Mouse (Mus musculus): ENCODE results near the gene Vps9d1.
"Not testable (repeated sequence)": the region's sequence is repeated elsewhere in the genome, so short reads cannot be mapped to it uniquely, and the experiment has no call there.

Gene Vps9d1

DNA sequence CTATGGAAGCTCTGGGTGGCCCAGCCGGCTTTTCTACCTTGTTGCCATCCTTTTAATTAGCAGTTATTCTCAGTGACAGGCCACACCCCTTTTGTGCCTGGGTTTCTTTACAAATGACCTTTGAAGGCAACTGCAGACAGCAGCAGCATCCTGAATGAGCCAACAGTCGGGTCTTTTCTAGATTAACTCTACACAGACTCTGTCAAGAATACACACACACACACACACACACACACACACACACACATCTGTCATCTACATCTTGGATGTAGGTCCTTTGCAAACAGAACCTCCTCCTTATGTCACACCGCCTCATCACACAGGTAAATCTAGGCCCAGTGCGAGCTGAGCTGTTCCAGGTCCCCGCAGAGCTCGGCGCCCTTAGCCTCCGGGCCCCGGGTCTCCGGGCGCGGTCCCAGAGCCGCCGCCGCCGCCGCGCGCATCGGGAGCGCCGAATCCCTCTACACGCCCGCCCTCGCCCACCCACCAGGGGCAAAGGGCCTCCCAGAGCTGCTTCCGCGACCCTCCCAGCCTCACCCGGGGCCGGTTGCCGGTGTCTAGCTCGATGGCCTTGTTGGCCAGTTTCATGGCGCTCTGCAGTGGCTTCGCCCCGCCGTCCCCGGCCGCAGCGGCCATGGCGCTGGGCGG, 573 bp downstream of the Vps9d1 start:
- DNase-seq (ENCODE audit: low spot score) = peak; percentile 81

- no peak for DNase-seq (ENCODE audit: low spot score)
Measured at GRCm38 (mm10) chr8:123252925-123253324, 1.2 kb downstream of the Vps9d1 start.

DNA sequence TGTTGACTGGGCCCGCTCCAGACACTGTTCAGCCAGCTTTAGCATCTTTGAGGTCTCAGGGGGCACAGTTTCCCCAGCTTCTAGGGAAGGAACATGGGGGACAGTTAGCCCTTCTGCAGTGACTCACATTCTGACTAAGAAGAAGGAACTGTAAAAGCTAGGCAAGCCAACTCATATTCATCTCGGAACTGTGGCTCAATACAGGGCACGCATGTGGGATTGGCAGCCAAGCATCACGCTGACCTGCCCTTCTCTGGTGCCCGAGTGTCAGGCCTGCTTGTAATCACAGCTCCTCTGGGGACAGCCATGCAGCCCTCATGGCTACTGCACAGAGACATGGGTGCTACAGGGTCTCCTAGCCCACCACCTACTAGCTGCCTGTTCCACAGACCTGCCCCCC, 3.2 kb downstream of the Vps9d1 start:
- DNase-seq (ENCODE audit: low spot score) = no peak

DNA sequence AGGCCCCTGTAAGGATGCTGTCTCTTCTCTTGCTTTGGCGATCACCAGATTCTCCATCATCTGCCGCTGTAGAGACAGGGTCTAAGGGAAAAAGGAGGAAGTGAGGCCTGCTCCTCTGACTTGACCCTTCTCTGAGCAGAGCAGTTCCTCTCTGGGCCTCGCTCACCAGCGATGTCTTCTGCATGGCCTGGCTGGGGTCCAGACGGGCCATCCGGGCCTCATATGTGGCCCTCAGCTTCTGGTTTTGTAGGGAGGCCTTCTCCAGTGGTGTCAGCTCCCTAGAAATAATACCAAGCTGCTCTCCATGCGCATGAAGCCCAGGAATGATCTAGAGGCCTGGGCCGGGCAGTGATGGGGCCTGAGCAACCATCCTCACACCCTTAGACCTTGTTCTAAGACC, 5.6 kb downstream of the Vps9d1 start:
- no peak for DNase-seq (ENCODE audit: low spot score)

- no peak for DNase-seq (ENCODE audit: low spot score)
Measured at GRCm38 (mm10) chr8:123247748-123248147, 6.4 kb downstream of the Vps9d1 start.

DNA sequence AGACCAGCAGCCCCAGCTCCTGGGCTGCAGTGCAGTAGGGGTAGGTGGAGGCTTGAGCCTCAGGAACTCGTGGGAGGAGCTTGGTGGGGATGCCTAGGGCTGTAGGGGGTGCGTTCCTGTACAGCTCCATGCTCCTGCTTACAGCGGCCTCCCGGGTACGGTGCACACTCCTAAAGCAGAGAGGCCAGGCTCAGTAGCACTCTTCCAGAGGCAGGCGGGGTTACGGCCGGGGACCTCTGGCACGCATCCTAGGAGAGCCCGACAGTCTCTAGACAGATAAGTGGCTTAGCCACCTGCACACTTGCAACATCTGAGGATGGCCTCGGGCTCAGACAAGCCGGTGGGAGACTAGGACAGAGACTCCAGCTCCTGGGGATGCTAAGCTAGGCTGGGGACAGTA, 8.6 kb downstream of the Vps9d1 start:
- DNase-seq (ENCODE audit: low spot score) = no peak

DNA sequence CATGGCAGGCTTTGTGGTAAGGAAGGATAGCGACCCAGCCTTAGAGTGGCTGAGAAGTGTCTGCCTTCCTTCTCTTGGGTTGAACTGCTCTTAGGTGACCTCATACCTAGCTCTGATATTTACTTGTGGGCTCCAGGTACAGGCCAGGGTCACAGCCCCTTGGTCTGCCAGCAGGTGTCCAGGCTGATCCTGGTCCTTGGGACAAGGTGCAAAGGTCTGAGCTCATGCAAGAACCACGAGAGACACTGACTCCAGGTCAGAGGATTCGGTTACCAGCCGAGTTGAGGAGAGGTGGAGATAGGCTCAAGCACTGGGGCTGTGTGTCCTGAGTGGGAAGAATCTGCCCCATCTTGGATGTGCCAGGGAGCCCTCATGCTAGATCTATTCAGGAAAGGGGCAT, 9.8 kb downstream of the Vps9d1 start:
- no peak for DNase-seq (ENCODE audit: low spot score)

GRCm38 (mm10) chr8:123243053-123243452, 11.1 kb downstream of the Vps9d1 start:
- no peak for DNase-seq (ENCODE audit: low spot score)

DNA sequence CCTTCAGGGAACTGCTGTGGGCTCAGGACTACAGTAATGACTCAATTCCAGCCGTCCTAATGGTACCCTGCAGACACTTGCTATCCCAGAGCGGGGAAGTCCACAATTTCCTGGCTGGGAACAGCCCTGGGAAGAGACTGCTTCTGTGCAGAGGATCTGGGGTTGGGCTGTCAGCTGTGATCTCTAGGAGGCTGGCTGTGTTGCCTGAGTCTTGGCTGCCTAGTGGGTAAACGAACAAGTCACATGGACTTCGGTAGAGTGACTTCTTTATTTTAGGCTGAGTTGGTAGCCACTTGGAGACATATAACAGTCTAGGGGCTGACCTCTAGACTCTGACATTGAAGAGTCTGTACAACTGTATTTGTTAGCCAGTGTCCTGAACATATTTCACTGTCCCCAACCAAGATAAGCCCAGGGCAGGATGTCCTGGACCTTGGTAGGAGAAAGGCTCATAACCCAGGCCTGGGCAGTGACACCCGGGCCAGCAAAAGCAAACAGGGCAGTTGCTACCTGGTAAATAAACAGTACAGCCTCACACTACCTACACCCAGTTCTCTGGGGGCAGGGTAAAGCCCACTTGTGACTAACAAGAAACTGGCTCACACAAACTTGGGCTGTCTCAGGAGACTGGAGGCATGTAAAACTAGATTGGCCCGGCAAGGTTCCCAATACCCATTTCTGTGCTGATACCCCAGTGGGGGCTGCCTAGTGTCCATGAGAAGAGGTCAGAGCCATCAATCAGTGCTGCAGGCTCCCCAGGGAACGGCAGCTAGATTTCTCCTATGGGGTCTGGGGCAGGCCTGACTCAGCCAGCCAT, 11.8 kb downstream of the Vps9d1 start:
- no peak for DNase-seq (ENCODE audit: low spot score)

DNA sequence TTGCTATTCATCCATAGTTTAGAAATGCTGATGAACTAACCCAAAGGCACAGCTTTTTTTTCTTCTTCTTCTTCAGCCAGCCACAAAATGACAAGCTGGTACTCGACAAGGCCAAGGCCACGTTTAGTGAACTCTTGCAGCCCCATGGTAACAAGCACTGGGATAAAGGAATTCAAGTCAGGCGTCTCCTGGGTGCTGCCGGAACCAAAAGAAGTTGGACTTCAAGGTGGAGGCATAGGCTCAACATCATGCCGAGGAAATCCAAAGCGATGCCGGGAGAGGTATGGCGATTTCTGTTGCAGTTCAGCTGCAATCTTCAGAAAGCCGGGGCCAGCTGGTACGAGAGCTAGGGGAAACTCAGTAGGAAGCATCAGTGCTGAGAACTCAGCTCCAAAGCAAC, 14.8 kb downstream of the Vps9d1 start:
- no peak for DNase-seq (ENCODE audit: low spot score)

GRCm38 (mm10) chr8:123235520-123236497, 18.3 kb downstream of the Vps9d1 start, which contains the start of gene Spata2l:
TSS of gene Spata2l (minus strand) at chr8:123236233.
- peak; percentile 80 for DNase-seq (ENCODE audit: low spot score)

DNA sequence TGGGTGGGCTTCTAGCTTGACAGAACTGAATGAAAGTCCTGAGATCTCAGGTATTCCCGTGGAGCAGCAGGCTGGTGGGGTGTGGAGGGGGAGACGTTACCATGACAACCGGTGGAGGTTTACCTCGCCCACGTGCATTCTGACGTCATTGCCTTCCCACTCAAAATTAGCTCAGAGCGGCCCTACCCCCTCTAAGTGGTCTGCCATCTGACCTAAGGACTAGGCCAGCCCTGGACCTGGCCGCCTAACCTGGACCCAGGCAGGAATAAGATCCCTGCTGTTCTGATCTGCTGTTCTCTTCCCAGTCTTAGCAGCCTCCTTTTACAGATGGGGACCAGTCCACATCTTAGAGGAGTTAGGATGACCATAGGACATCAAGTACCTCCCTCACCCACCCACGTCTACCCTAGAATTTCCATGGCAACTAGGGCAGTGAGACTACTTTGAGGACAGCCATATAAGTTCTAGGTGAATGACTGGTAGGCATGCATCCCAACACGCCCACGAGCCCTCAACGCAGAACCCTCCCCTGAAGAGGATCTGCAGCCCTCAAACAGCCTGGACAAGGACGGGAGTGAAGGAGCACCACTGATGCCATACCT, 19.1 kb downstream of the Vps9d1 start:
- no peak for DNase-seq (ENCODE audit: low spot score)

DNA sequence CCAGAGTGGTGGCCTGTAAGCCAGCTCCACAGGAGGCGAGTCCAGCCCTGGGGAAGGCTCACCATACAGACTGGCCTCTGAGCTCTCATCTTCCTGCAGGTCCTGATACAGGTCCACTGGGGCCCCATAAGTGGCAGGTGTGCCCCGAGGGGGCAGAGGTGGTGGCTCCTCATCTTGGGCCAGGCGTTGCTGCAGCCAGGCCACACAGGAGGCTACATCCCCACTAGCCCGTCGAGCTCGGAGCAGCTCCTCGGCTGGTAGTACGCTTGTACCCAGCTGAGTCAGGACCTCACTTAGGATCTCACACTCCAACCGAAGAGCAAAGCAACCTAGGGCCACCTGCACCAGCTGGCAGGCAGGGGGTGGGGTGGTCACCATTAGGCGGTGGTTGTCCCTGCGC, 20.4 kb downstream of the Vps9d1 start:
- no peak for DNase-seq (ENCODE audit: low spot score)

DNA sequence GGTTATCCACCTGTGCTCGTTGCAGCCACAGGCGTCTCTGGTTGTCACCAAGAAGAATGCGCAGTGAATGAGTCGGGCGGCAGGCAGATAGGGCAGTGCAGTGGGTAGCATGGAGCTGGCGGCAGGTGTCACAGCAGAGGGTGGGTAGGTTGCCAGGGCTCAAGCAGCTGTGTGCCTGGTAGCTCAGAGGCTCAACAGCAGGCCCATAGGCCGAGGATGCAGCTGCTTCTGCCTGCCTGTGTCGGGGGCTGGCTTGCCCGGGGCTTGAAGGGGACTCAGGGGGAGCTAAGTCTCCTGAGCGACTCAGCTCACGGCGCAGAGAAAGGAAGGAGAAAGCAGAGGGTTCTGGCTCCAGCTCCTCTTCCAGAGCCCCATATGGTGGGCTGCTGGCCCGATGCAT, 20.8 kb downstream of the Vps9d1 start:
- no peak for DNase-seq (ENCODE audit: low spot score)

DNA sequence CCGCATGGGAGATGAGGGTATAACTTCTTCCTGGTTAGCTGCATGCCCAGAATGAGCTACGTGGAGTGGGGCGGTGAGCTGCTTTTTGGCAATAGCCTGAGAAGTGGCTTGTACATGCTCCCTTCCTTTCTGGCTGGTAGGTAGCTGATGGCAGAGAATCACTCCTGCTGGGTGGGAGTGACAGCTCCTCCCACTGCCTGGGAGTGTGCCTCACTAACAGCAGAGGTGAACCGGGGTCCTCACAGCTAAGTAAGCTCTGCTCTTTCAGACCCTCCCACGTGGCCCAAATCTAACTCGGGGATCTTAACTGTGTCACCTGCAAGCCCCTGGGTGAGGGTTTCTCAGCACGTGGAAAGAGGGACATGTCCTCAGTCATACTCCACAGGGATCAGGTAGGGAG, 21.6 kb downstream of the Vps9d1 start:
- no peak for DNase-seq (ENCODE audit: low spot score)

- DNase-seq (ENCODE audit: low spot score) = no peak
Measured at GRCm38 (mm10) chr8:123231742-123232141, 22.4 kb downstream of the Vps9d1 start.

- DNase-seq (ENCODE audit: low spot score) = not testable (repeated sequence)
Measured at GRCm38 (mm10) chr8:123230326-123230725, 23.8 kb downstream of the Vps9d1 start.

DNA sequence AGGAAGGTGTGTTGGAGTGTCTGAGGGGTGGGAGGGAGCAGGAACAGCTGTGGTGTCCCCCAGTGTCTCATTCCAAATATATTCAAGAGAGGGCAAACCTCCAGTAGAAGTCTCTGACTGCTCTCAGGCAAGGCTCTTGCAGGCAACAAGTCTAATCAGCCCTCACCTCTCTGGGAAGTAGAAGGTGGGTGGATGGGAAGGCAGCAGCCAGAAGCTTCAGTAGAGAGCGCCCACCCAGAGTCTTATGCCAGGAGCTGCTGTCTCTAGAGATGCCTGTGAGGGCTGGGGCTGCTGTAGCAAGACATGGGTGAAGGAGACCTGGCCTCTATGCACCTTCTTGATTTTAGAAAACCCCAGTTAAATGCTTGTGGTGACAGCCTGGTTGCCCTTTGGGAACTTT, 25.7 kb downstream of the Vps9d1 start:
- no peak for DNase-seq (ENCODE audit: low spot score)

DNA sequence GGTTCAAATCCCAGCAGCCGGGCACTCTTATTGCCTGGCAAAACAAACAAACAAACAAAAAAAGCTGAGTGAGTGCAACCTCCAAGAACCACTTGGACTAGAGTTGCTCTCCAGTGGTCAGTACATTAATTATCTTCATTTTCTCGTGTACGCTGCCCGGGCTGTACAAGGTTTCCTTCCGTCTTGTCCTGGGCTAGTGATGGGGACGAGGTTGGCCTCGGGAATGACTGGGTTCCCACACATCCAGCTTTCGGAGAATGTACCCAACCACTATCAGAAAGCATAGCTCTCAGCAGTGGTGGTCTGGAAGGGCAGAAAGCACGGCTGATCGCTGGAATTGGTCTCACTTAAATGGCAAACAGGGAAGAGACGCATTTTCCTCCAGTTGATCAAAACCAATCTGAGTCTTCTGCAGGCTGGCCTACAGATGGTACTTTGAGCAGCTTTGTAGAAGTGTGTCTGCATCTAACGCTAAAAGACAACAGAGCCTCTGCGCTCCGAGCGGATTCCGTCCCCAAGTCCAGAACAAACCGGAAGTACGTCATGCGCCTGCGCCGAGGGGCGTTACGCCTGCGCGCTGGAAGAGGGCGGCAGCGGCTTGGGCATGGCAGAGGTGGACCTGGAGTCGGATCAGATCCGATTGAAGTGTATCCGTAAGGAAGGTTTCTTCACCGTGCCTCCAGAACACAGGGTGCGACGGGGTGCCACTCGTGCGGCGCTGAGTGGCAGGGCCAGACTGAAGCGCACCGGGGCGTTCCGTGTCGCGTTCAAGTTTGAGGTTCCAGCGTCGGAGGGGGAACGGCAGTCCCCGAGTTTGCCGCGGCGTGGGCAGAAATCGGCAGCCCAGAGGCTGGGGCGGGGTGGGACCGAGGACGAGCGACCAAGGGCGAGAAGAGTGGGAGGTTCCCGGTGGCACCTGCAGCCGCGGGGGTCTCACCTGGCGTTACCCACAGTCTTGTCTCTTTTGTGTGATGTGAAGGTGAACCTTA, 29.6 kb downstream of the Vps9d1 start, which contains the start of gene Cdk10:
TSS of gene Cdk10 (plus strand) at position 565 of the 989 bp plus-strand sequence.
- peak; percentile 92 for DNase-seq (ENCODE audit: low spot score)

DNA sequence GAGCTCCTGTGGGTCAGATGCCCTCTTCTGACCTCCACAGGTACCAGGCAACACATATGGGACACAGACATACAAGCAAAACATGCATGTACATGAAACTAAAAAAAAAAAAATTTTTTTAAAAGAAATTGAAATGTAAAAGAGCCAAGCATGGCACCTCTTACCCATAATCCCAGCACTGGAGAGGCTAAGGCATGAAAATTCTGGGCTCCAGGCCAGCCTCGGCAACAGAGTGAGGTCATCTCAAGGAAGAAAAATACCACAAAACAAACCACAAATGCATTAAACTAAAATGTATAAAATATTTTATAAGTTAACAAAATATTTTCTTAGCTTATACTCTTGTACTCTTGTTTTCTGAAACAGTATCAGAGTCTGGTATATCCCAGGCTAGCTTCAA, 33.2 kb downstream of the Vps9d1 start:
- peak; percentile 53 for DNase-seq (ENCODE audit: low spot score)

- no peak for DNase-seq (ENCODE audit: low spot score)
Measured at GRCm38 (mm10) chr8:123215430-123215829, 38.7 kb downstream of the Vps9d1 start.

All from MN1 (cell line).